Mouse (Mus musculus) C2C12 (cell line): ENCODE data around the gene Parp8.

Experiments
- CTCF ChIP-seq: IDR thresholded peaks from one replicate; pipeline ENCODE4 v1.5.1; 2011; ENCODE audit not compliant: control insufficient read depth, insufficient read depth, insufficient read length
- FOSL1 ChIP-seq: IDR thresholded peaks from one replicate; pipeline ENCODE4 v1.8.0; 2011; ENCODE audit warnings: mild to moderate bottlenecking, low read length; ENCODE audit not compliant: poor library complexity, insufficient read depth, severe bottlenecking
- MAX ChIP-seq: IDR thresholded peaks from one replicate; pipeline ENCODE4 v1.6.1; 2011; ENCODE audit warnings: mild to moderate bottlenecking, control low read depth
- MYOD1 ChIP-seq: IDR thresholded peaks from one replicate; pipeline ENCODE4 v1.6.1; 2011; ENCODE audit warnings: low read depth; ENCODE audit not compliant: control insufficient read depth, insufficient read length
- USF1 ChIP-seq: IDR thresholded peaks from one replicate; pipeline ENCODE4 v1.6.1; 2011; ENCODE audit warnings: low read depth, mild to moderate bottlenecking, control low read depth, moderate library complexity

GRCm38 (mm10) chr13:116974081-116974860 is 51.1 kb downstream of the Parp8 start:
- TF ChIP-seq CTCF: no peak
- TF ChIP-seq MAX: no peak
- no peak for TF ChIP-seq USF1
- TF ChIP-seq MYOD1: no peak
- no peak for TF ChIP-seq FOSL1
